Mouse (Mus musculus) urinary bladder, adult 2 months (tissue): ENCODE measurements around the gene Hoxd10. TPM values are rescaled to one million over a fixed set of nuclear protein-coding genes. Genes with fewer than 3 reads are reported as not detected.
A peak's percentile ranks its signal among the peaks of the same experiment; 100 is the strongest.

ENCODE experiments used
- DNase-seq: peaks from one replicate; pipeline ENCODE4 v3.0.0; 2022; ENCODE audit warnings: low spot score
- polyA plus RNA-seq: library from polyadenylated mRNA; depleted of rRNA; stranded (reverse); fragments of >200 nt; gene quantifications from 2 replicates; pipeline ENCODE4 v1.2.3, GENCODE M21; 2012

The Hoxd10 gene
- polyA plus RNA-seq, 1 experiment: 13.5 TPM

GRCm38 (mm10) chr2:74709465-74710419, 18.0 kb downstream of the Hoxd10 start:
- no peak for DNase-seq

GRCm38 (mm10) chr2:74710929-74711543, 19.3 kb downstream of the Hoxd10 start:
- no peak for DNase-seq

GRCm38 (mm10) chr2:74711721-74712621, 20.2 kb downstream of the Hoxd10 start, which contains the start of the genes Hoxd3 and Hoxd4:
Hoxd3 (plus strand) TSS chr2:74711927.
Hoxd4 (plus strand) TSS chr2:74711929.
- peak; percentile 74 for DNase-seq

GRCm38 (mm10) chr2:74713239-74714150, 21.8 kb downstream of the Hoxd10 start:
- no peak for DNase-seq

GRCm38 (mm10) chr2:74714156-74714789, 22.5 kb downstream of the Hoxd10 start:
- no peak for DNase-seq

GRCm38 (mm10) chr2:74714881-74715280, 23.2 kb downstream of the Hoxd10 start:
- DNase-seq: peak; percentile 28

GRCm38 (mm10) chr2:74715504-74716241, 23.9 kb downstream of the Hoxd10 start:
- DNase-seq: peak; percentile 80

GRCm38 (mm10) chr2:74720384-74720783, 28.7 kb downstream of the Hoxd10 start:
- no peak for DNase-seq

GRCm38 (mm10) chr2:74720955-74721491, 29.3 kb downstream of the Hoxd10 start:
- no peak for DNase-seq

- no peak for DNase-seq
Observed at GRCm38 (mm10) chr2:74721882-74722281, 30.2 kb downstream of the Hoxd10 start.

GRCm38 (mm10) chr2:74722949-74723348, 31.2 kb downstream of the Hoxd10 start:
- no peak for DNase-seq

- no peak for DNase-seq
Observed at GRCm38 (mm10) chr2:74724244-74725015, 32.7 kb downstream of the Hoxd10 start.

- no peak for DNase-seq
Observed at GRCm38 (mm10) chr2:74725171-74725570, 33.4 kb downstream of the Hoxd10 start.

- no peak for DNase-seq
Observed at GRCm38 (mm10) chr2:74726551-74726950, 34.8 kb downstream of the Hoxd10 start, which contains the start of gene Gm28230. Gm28230 (plus strand) TSS chr2:74726728.

- DNase-seq: no peak
Observed at GRCm38 (mm10) chr2:74726973-74727639, 35.4 kb downstream of the Hoxd10 start.

- DNase-seq: no peak
Observed at GRCm38 (mm10) chr2:74727640-74728302, 36.0 kb downstream of the Hoxd10 start.

GRCm38 (mm10) chr2:74728303-74728680, 36.6 kb downstream of the Hoxd10 start:
- DNase-seq: no peak
